Mouse (Mus musculus) hindbrain, embryonic 10.5 days (tissue): ENCODE data around the gene C2cd3. TPM values are rescaled to one million over a fixed set of nuclear protein-coding genes. Genes with fewer than 3 reads are reported as not detected.
A peak's percentile ranks its signal among the peaks of the same experiment; 100 is the strongest.

Experiments used
- DNase-seq: peaks from one replicate; pipeline ENCODE4 v3.0.0-alpha.2; 2017; ENCODE audit warnings: low spot score
- H3K27ac ChIP-seq: fragments of 300-500 bp; sonication (generic); 2 replicates; pipeline ENCODE4 v1.5.1; 2016; ENCODE audit warnings: mild to moderate bottlenecking, moderate library complexity
- H3K27me3 ChIP-seq: fragments of 300-500 bp; sonication (generic); 2 replicates; pipeline ENCODE4 v1.6.1; 2016; ENCODE audit warnings: mild to moderate bottlenecking; ENCODE audit not compliant: poor library complexity, insufficient read depth, severe bottlenecking
- H3K36me3 ChIP-seq: fragments of 300-500 bp; sonication (generic); 2 replicates; pipeline ENCODE4 v1.6.1; 2016; ENCODE audit warnings: mild to moderate bottlenecking, moderate library complexity
- H3K4me1 ChIP-seq: fragments of 300-500 bp; sonication (generic); replicated peaks from 2 replicates; pipeline ENCODE4 v1.6.1; 2016; ENCODE audit warnings: mild to moderate bottlenecking
- H3K4me3 ChIP-seq: fragments of 300-500 bp; sonication (generic); 2 replicates; pipeline ENCODE4 v1.5.1; 2016; ENCODE audit warnings: mild to moderate bottlenecking, moderate library complexity
- H3K9me3 ChIP-seq: fragments of 300-500 bp; sonication (generic); 2 replicates; pipeline ENCODE4 v1.6.1; 2016; ENCODE audit warnings: mild to moderate bottlenecking, moderate library complexity
- WGBS: fragments of 180-500 bp; shearing (Covaris S2); methylation state at CpG from one replicate; pipeline ENCODE4 v1.1.7; 2016; 5-methylcytosine and 5-hydroxymethylcytosine counted together
- polyA plus RNA-seq: library from polyadenylated mRNA; unstranded; fragments of >200 nt; fragmentation: Nextera tagmentation; extraction: Ambion mirVana; gene quantifications from 2 replicates; pipeline ENCODE4 v1.2.1, GENCODE M21; 2016

C2cd3 gene
- polyA plus RNA-seq, 1 experiment from 2014 or later, result 34.7 TPM

- H3K4me3 ChIP-seq, result no peak overlapping the region
- H3K4me1 ChIP-seq, result no peaks in the 10 kb centered on the region
- no peaks in the 10 kb centered on the region for H3K9me3 ChIP-seq
- H3K27me3 ChIP-seq, result no peaks in the 10 kb centered on the region
- WGBS, result 72% methylated on average over 3 of the region's 3 CpGs
- peaks cover 99% of the 10 kb centered on the region for H3K36me3 ChIP-seq
- DNase-seq, result peak; percentile 29
- H3K27ac ChIP-seq, result no peak overlapping the region
Measured at GRCm38 (mm10) chr7:100429102-100429501, 57.1 kb downstream of the C2cd3 start.

DNA sequence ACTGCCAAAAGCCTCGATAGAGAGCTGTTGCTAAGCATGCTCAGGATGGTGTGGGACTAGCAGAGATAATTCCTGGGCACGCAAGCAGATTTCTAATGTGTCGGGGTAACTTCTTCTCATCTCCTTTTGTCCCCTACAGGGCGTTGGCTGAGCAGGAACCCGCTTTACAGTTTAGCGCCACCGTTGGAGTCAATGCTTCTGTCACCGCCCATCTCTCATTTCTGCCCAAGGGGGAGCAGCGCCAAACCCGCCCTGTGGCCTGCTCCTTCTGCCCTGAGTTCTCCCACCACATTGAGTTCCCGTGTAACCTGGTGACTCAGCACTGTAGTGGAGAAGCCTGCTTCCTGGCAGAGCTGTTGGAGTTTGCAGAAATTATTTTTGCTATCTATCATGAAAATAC lies 57.9 kb downstream of the C2cd3 start:
- Histone ChIP-seq H3K27ac (no peak overlapping the region), H3K36me3 (peaks cover 99% of the 10 kb centered on the region), H3K4me3 (no peak overlapping the region), H3K27me3 (no peaks in the 10 kb centered on the region), H3K4me1 (no peaks in the 10 kb centered on the region), H3K9me3 (no peaks in the 10 kb centered on the region)
- no peak for DNase-seq
- 93% methylated on average over 11 of the region's 11 CpGs for WGBS

DNA sequence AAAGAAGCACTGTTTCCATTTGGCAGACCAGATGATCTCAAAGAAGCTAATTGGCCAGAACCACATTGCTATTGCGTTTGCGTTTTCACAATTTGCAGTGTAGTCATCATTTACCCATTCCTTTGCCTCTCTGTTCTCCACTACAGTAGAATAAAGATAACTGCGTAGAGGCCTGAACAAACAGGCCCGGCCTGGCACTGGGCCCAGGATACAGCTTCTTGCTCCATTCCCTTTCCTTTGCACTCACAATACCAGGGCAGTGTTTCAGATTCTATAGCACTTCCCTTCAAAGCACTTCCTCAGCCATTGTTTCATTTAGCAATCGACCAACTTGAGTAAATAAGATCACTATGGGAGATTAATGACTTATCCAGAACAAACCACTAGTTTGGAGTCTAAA lies 59.1 kb downstream of the C2cd3 start:
- Histone ChIP-seq H3K9me3 (no peaks in the 10 kb centered on the region), H3K27me3 (no peaks in the 10 kb centered on the region), H3K4me3 (no peak overlapping the region), H3K27ac (no peak overlapping the region), H3K36me3 (peaks cover 99% of the 10 kb centered on the region), H3K4me1 (no peaks in the 10 kb centered on the region)
- DNase-seq, result no peak
- 95% methylated on average over 5 of the region's 5 CpGs for WGBS

- Histone ChIP-seq H3K4me1 (no peaks in the 10 kb centered on the region), H3K27me3 (no peaks in the 10 kb centered on the region), H3K36me3 (peaks cover 99% of the 10 kb centered on the region), H3K4me3 (no peak overlapping the region), H3K9me3 (no peaks in the 10 kb centered on the region), H3K27ac (no peak overlapping the region)
- 94% methylated on average over 6 of the region's 6 CpGs for WGBS
- DNase-seq, result no peak
Measured at GRCm38 (mm10) chr7:100433295-100433694, 61.3 kb downstream of the C2cd3 start.

DNA sequence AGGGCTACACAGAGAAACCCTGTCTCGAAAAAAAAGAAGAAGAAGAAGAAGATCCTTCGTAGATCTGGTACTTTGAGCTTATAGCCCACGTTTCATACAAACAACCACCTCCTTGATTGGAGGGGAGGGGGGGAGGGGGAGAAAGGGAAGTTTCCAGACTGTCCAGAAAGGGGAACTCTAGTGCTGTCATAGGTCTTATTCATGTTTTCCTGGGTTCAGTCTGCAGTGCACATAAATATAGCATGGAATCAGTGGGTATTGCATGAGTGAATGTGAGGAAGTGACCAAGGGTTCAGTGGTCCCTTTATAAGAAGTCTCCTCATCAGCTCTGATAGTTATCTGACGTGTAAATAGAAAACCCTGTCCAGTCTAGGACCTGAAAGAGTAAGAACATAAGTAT lies 71.7 kb downstream of the C2cd3 start:
- Histone ChIP-seq H3K4me3 (no peak overlapping the region), H3K9me3 (no peaks in the 10 kb centered on the region), H3K27me3 (no peaks in the 10 kb centered on the region), H3K36me3 (peaks cover 97% of the 10 kb centered on the region), H3K4me1 (no peaks in the 10 kb centered on the region), H3K27ac (no peak overlapping the region)
- WGBS, result 89% methylated on average over 4 of the region's 4 CpGs
- no peak for DNase-seq

DNA sequence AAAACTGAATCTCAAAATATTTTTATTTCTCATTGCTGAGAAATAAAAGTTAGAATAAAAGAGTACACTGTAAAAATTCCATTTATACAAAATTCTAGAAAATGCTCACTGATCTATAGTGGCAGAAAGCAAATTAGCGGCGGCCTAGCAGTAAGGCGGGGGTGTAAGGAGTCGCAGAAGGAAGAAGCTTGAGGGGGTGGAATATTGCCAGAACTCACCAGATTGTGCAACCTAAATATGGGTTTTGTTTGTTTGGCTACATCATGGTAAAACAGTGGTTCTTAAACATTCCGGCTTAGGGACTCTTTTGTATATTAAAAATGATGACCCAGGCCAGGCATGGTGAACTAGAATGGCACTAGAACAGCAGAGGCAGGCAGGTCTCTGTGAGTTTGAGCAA lies 74.2 kb downstream of the C2cd3 start:
- Histone ChIP-seq H3K27me3 (no peaks in the 10 kb centered on the region), H3K27ac (no peak overlapping the region), H3K9me3 (no peaks in the 10 kb centered on the region), H3K4me3 (no peak overlapping the region), H3K4me1 (no peaks in the 10 kb centered on the region), H3K36me3 (peaks cover 96% of the 10 kb centered on the region)
- no peak for DNase-seq
- WGBS, result 96% methylated on average over 5 of the region's 5 CpGs

DNA sequence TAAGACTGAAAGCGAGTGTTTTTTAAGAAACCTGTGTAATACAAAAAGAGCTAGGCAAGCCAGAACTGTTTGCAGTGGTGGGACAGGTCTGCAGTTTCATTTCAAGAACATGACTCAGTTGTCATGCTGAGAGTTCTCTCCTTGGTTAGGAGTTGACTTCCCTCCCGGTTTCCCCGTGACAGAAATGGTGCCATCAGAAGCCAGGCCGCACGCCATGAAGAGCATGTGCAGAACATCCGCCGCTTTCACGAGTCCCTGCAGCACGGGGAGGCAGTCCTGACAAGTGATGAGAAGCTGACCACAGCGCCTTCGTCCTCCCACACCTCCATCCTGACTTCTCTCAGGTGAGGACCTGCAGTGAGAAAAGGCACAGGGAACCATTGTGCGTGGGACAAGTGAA lies 76.5 kb downstream of the C2cd3 start:
- Histone ChIP-seq H3K4me3 (no peak overlapping the region), H3K36me3 (peaks cover 96% of the 10 kb centered on the region), H3K9me3 (no peaks in the 10 kb centered on the region), H3K27me3 (no peaks in the 10 kb centered on the region), H3K27ac (no peak overlapping the region), H3K4me1 (no peaks in the 10 kb centered on the region)
- DNase-seq, result no peak
- 92% methylated on average over 12 of the region's 12 CpGs for WGBS

DNA sequence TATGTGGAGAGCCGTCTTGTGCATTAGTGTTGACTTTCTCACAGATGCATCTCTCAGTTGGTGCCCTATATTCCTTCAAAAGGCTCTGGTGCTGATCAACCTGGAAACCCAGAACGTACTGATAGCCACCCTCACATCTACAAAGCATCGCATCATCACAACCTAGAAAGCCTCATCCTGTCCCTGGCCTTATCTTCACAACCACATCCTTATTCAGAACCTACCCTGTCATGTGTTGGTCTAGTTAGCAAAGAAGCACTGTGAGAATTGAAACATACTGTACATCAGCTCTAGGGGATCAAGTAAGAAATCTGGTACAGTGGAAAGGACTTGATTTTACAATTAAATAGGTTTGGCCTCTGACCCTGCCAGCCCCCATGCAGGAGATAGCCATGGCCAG lies 77.0 kb downstream of the C2cd3 start:
- peaks cover 96% of the 10 kb centered on the region for H3K36me3 ChIP-seq
- no peaks in the 10 kb centered on the region for H3K9me3 ChIP-seq
- no peak overlapping the region for H3K27ac ChIP-seq
- H3K27me3 ChIP-seq, result no peaks in the 10 kb centered on the region
- DNase-seq, result no peak
- H3K4me1 ChIP-seq, result no peaks in the 10 kb centered on the region
- WGBS, result 96% methylated on average over 3 of the region's 3 CpGs
- H3K4me3 ChIP-seq, result no peak overlapping the region

DNA sequence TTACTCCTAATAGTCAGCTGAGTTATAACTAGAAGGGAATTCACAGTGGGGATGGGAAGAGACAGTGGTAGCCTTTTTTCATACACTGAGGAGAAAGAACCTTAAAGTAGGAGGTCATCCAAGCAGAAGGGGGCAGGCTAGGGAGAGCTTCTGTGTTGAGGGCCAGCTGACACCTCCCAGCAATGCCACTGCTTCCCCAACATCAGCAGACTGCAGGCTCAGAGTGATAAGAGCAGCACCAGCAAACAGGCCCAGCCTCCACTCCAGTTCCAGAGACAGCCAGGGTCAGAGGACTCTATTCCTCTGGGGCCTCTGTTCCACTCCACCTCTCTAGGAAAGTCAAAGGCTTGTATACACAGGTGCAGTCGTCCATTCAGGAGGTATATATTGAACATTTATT lies 86.1 kb downstream of the C2cd3 start:
- Histone ChIP-seq H3K27ac (no peak overlapping the region), H3K27me3 (no peaks in the 10 kb centered on the region), H3K4me1 (no peaks in the 10 kb centered on the region), H3K4me3 (no peak overlapping the region), H3K36me3 (peaks cover 98% of the 10 kb centered on the region), H3K9me3 (no peaks in the 10 kb centered on the region)
- no peak for DNase-seq
- WGBS, result 76% methylated on average over 1 of the region's 1 CpGs

GRCm38 (mm10) chr7:100459862-100460261 lies 87.8 kb downstream of the C2cd3 start:
- DNase-seq, result no peak
- no peak overlapping the region for H3K4me3 ChIP-seq
- H3K36me3 ChIP-seq, result peaks cover 98% of the 10 kb centered on the region
- H3K27me3 ChIP-seq, result no peaks in the 10 kb centered on the region
- H3K9me3 ChIP-seq, result no peaks in the 10 kb centered on the region
- 94% methylated on average over 3 of the region's 3 CpGs for WGBS
- peak overlapping the region; percentile 23; the same call in 1 of the 2 replicates for H3K27ac ChIP-seq
- H3K4me1 ChIP-seq, result no peaks in the 10 kb centered on the region

GRCm38 (mm10) chr7:100461621-100462151 lies 89.7 kb downstream of the C2cd3 start:
- DNase-seq, result no peak
- no peak overlapping the region for H3K4me3 ChIP-seq
- H3K27ac ChIP-seq, result 0 out of 2 replicates have a peak overlapping the region, but pooled peaks have one; percentile 12
- H3K36me3 ChIP-seq, result peaks cover 98% of the 10 kb centered on the region
- H3K9me3 ChIP-seq, result no peaks in the 10 kb centered on the region
- no peaks in the 10 kb centered on the region for H3K27me3 ChIP-seq
- WGBS, result 89% methylated on average over 6 of the region's 6 CpGs
- H3K4me1 ChIP-seq, result no peaks in the 10 kb centered on the region

- DNase-seq, result no peak
- peaks cover 98% of the 10 kb centered on the region for H3K36me3 ChIP-seq
- 85% methylated on average over 9 of the region's 9 CpGs for WGBS
- no peaks in the 10 kb centered on the region for H3K9me3 ChIP-seq
- H3K4me3 ChIP-seq, result no peak overlapping the region
- no peaks in the 10 kb centered on the region for H3K4me1 ChIP-seq
- H3K27ac ChIP-seq, result no peak overlapping the region
- H3K27me3 ChIP-seq, result no peaks in the 10 kb centered on the region
Measured at GRCm38 (mm10) chr7:100463194-100463593, 91.2 kb downstream of the C2cd3 start.

- WGBS, result 92% methylated on average over 10 of the region's 10 CpGs
- Histone ChIP-seq H3K9me3 (no peaks in the 10 kb centered on the region), H3K27me3 (no peaks in the 10 kb centered on the region), H3K27ac (no peak overlapping the region), H3K4me3 (no peak overlapping the region), H3K4me1 (no peaks in the 10 kb centered on the region), H3K36me3 (peaks cover 98% of the 10 kb centered on the region)
- no peak for DNase-seq
Measured at GRCm38 (mm10) chr7:100463757-100464156, 91.7 kb downstream of the C2cd3 start.

DNA sequence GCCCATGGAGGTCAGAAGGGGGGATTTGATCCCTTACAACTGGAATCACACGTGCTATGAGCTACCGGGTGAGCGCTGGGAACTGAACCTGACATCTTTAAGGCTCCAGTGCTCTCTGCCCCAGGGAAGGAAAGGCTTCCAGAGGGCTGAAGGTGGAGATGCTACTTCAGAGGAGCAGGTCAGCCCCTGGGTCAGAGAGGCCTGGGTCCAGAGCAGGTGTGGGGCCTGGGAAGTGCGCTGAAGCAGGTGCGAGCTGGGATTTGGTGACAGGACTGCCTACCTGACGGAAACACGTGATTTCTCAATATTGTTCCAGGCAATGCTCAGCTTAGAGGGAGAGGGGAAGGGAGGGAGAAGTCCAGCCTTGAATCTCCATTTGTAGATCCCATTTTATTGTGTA lies 92.2 kb downstream of the C2cd3 start:
- no peak overlapping the region for H3K27ac ChIP-seq
- no peak for DNase-seq
- no peak overlapping the region for H3K4me3 ChIP-seq
- no peaks in the 10 kb centered on the region for H3K27me3 ChIP-seq
- no peaks in the 10 kb centered on the region for H3K9me3 ChIP-seq
- H3K4me1 ChIP-seq, result no peaks in the 10 kb centered on the region
- H3K36me3 ChIP-seq, result peaks cover 98% of the 10 kb centered on the region
- 92% methylated on average over 7 of the region's 7 CpGs for WGBS
